7 mouse cellular contexts compared by ENCODE assay signal in the genomic region with DNA sequence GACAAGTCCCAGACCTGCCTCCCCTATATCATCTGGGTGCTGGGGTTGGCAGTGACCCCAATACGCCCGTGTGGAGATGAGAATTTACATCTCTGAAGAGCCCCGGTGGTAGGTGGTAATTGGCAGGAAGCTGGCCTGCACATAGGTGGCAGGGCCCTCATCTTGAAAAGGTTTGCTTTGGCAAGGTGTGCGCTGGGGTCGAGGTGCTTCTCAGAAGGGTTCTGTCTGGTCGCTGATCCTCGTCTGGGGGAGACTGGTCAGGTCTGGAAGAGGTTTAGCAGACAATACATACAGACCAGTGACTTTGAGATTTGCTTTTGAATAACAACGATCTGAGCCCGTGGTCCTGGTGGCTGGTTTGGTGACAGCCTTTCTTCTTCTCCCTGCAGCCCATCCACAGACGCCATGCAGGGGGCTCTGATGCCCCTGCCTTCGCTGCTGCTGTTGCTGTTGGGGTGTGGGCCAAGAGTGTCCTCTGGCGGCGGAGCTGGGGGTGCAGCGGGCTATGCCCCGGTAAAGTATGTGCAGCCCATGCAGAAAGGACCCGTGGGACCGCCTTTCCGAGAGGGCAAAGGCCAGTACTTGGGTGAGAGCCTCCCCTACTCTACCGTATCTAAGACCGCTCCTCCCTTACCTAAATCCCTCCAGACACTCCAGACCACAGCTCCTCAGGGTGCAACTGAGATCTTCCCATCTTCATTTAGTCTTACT. TPM values are rescaled to one million over a fixed set of nuclear protein-coding genes. Genes with fewer than 3 reads are reported as not detected.
A peak's percentile ranks its signal among the peaks of the same experiment; 100 is the strongest.
DNase-seq lines count a peak whose midpoint lies in the region; ATAC-seq and TF ChIP-seq lines count a peak whose summit lies in the region.

No protein-coding gene starts in this region.

- H3K9ac ChIP-seq in lung, embryonic 14.5 days, result no peak overlapping the region; the same call in 1 of the 2 replicates
- H3K9ac ChIP-seq in embryonic facial prominence, embryonic 13.5 days, result peak overlapping the region; percentile 40
- H3K9ac ChIP-seq in hindbrain, embryonic 12.5 days, result peak overlapping the region; percentile 43
- H3K9ac ChIP-seq in lung, postnatal 0 days (replicated peaks; ENCODE audit: low read depth), result no peak overlapping the region

- peak; percentile 64 for ATAC-seq in lung, embryonic 14.5 days (ENCODE audit: insufficient read depth)
- no peak; the same call in 1 of the 2 replicates for ATAC-seq in embryonic facial prominence, embryonic 13.5 days (ENCODE audit: insufficient number of reproducible peaks, insufficient read depth, low FRiP score, low TSS enrichment, low read depth)
- no peak; the same call in none of the 2 replicates for ATAC-seq in hindbrain, embryonic 12.5 days (ENCODE audit: low FRiP score)
- peak; percentile 54 for ATAC-seq in lung, postnatal 0 days

- no peaks in the 10 kb centered on the region for H3K27me3 ChIP-seq in lung, embryonic 14.5 days (ENCODE audit: insufficient read depth, low read length)
- H3K27me3 ChIP-seq in embryonic facial prominence, embryonic 13.5 days, result no peaks in the 10 kb centered on the region
- peaks cover 8% of the 10 kb centered on the region; the same call in 1 of the 2 replicates for H3K27me3 ChIP-seq in hindbrain, embryonic 12.5 days
- no peaks in the 10 kb centered on the region for H3K27me3 ChIP-seq in lung, postnatal 0 days (replicated peaks; ENCODE audit: insufficient read depth, low read length)

- TF ChIP-seq EP300 in lung, postnatal 0 days (IDR thresholded peaks at IDR 0.05), result no peak

- H3K9me3 ChIP-seq in lung, embryonic 14.5 days (ENCODE audit: low read depth, low read length), result no peaks in the 10 kb centered on the region
- peaks cover 4% of the 10 kb centered on the region; the same call in 1 of the 2 replicates for H3K9me3 ChIP-seq in embryonic facial prominence, embryonic 13.5 days
- H3K9me3 ChIP-seq in hindbrain, embryonic 12.5 days (replicated peaks), result no peaks in the 10 kb centered on the region
- no peaks in the 10 kb centered on the region for H3K9me3 ChIP-seq in lung, postnatal 0 days (ENCODE audit: low read length)

- peak; percentile 47 for TF ChIP-seq CTCF in lung, embryonic 14.5 days (IDR thresholded peaks at IDR 0.05; ENCODE audit: low read depth)
- TF ChIP-seq CTCF in lung, postnatal 0 days (IDR thresholded peaks at IDR 0.05), result peak; percentile 45; the same call in 1 of the 2 replicates

- peak; percentile 35 for DNase-seq in lung, embryonic 14.5 days
- no peak for DNase-seq in lung, postnatal 25 days (ENCODE audit: low spot score)
- no peak for DNase-seq in lung, postnatal 0 days (ENCODE audit: low spot score)
- DNase-seq in thymus, postnatal 25 days, result peak; percentile 48
- no peak for DNase-seq in right cerebral cortex, postnatal 4 days

- H3K36me3 ChIP-seq in lung, embryonic 14.5 days (ENCODE audit: insufficient read depth), result 0 out of 2 replicates have a peak, but pooled peaks cover 2% of the 10 kb centered on the region
- peaks cover 7% of the 10 kb centered on the region; the same call in 1 of the 2 replicates for H3K36me3 ChIP-seq in embryonic facial prominence, embryonic 13.5 days
- H3K36me3 ChIP-seq in hindbrain, embryonic 12.5 days, result peaks cover 2% of the 10 kb centered on the region; the same call in 1 of the 2 replicates
- H3K36me3 ChIP-seq in lung, postnatal 0 days (ENCODE audit: insufficient read depth, low read length), result no peaks in the 10 kb centered on the region

- H3K4me3 ChIP-seq in lung, embryonic 14.5 days (ENCODE audit: low read depth, low read length), result no peak overlapping the region
- H3K4me3 ChIP-seq in embryonic facial prominence, embryonic 13.5 days, result peak overlapping the region; percentile 18; the same call in 1 of the 2 replicates
- peak overlapping the region; percentile 22 for H3K4me3 ChIP-seq in hindbrain, embryonic 12.5 days
- no peak overlapping the region for H3K4me3 ChIP-seq in lung, postnatal 0 days (ENCODE audit: low read depth, low read length)

- WGBS in lung, embryonic 14.5 days, result 13% methylated on average over 20 of the region's 20 CpGs
- WGBS in embryonic facial prominence, embryonic 13.5 days, result 18% methylated on average over 20 of the region's 20 CpGs
- WGBS in hindbrain, embryonic 12.5 days, result 14% methylated on average over 20 of the region's 20 CpGs
- WGBS in lung, postnatal 0 days, result 16% methylated on average over 20 of the region's 20 CpGs

- H3K4me2 ChIP-seq in lung, embryonic 14.5 days, result peak overlapping the region; percentile 52
- H3K4me2 ChIP-seq in embryonic facial prominence, embryonic 13.5 days, result peak overlapping the region; percentile 52
- H3K4me2 ChIP-seq in hindbrain, embryonic 12.5 days (replicated peaks), result peak overlapping the region; percentile 49
- H3K4me2 ChIP-seq in lung, postnatal 0 days (replicated peaks; ENCODE audit: low read depth, low read length), result peak overlapping the region; percentile 28; the same call in 1 of the 2 replicates

- H3K4me1 ChIP-seq in lung, embryonic 14.5 days (ENCODE audit: insufficient read depth), result no peaks in the 10 kb centered on the region
- peaks cover 44% of the 10 kb centered on the region for H3K4me1 ChIP-seq in embryonic facial prominence, embryonic 13.5 days
- peaks cover 8% of the 10 kb centered on the region for H3K4me1 ChIP-seq in hindbrain, embryonic 12.5 days
- no peaks in the 10 kb centered on the region for H3K4me1 ChIP-seq in lung, postnatal 0 days (ENCODE audit: insufficient read depth, low read depth, low read length)

- H3K27ac ChIP-seq in lung, embryonic 14.5 days (ENCODE audit: low read depth), result no peak overlapping the region
- no peak overlapping the region for H3K27ac ChIP-seq in embryonic facial prominence, embryonic 13.5 days
- no peak overlapping the region for H3K27ac ChIP-seq in hindbrain, embryonic 12.5 days
- H3K27ac ChIP-seq in lung, postnatal 0 days (ENCODE audit: low read length), result no peak overlapping the region

RNA-seq across cellular contexts. Expression of a gene that starts 12.1 kb away (rescaled TPM):
- polyA plus RNA-seq in lung, embryonic 14.5 days (2014; fragmentation: Nextera tagmentation; extraction: Ambion mirVana), result 52.8 and 56.8 TPM in 2 replicates
- polyA plus RNA-seq in embryonic facial prominence, embryonic 13.5 days (2015; fragmentation: Nextera tagmentation; extraction: Ambion mirVana), result 94.3 and 97.5 TPM in 2 replicates
- polyA plus RNA-seq in hindbrain, embryonic 12.5 days (2016; fragmentation: Nextera tagmentation; extraction: Ambion mirVana), result 65.2 and 74.3 TPM in 2 replicates
- polyA plus RNA-seq in lung, postnatal 0 days (2015; fragmentation: Nextera tagmentation; extraction: Ambion mirVana), result 40.9 and 42.1 TPM in 2 replicates

RNA-seq across cellular contexts. Expression of a gene that starts 16.1 kb away (rescaled TPM):
- polyA plus RNA-seq in lung, embryonic 14.5 days (2014; fragmentation: Nextera tagmentation; extraction: Ambion mirVana), result 1.3 and 2.5 TPM in 2 replicates
- 18.5 and 22.0 TPM in 2 replicates for polyA plus RNA-seq in embryonic facial prominence, embryonic 13.5 days (2015; fragmentation: Nextera tagmentation; extraction: Ambion mirVana)
- 6.3 and 6.7 TPM in 2 replicates for polyA plus RNA-seq in hindbrain, embryonic 12.5 days (2016; fragmentation: Nextera tagmentation; extraction: Ambion mirVana)
- polyA plus RNA-seq in lung, postnatal 0 days (2015; fragmentation: Nextera tagmentation; extraction: Ambion mirVana), result 14.6 and 15.7 TPM in 2 replicates

RNA-seq across cellular contexts. Expression of a gene that starts 22.8 kb away (rescaled TPM):
- polyA plus RNA-seq in lung, embryonic 14.5 days (2014; fragmentation: Nextera tagmentation; extraction: Ambion mirVana), result 4.0 and 5.2 TPM in 2 replicates
- polyA plus RNA-seq in embryonic facial prominence, embryonic 13.5 days (2015; fragmentation: Nextera tagmentation; extraction: Ambion mirVana), result 33.9 and 43.4 TPM in 2 replicates
- polyA plus RNA-seq in hindbrain, embryonic 12.5 days (2016; fragmentation: Nextera tagmentation; extraction: Ambion mirVana), result 50.1 and 56.7 TPM in 2 replicates
- polyA plus RNA-seq in lung, postnatal 0 days (2015; fragmentation: Nextera tagmentation; extraction: Ambion mirVana), result 1.4 and 1.9 TPM in 2 replicates

RNA-seq across cellular contexts. Expression of a gene that starts 47.2 kb away (rescaled TPM):
- polyA plus RNA-seq in lung, embryonic 14.5 days (2014; fragmentation: Nextera tagmentation; extraction: Ambion mirVana), result 26.7 and 28.9 TPM in 2 replicates
- polyA plus RNA-seq in embryonic facial prominence, embryonic 13.5 days (2015; fragmentation: Nextera tagmentation; extraction: Ambion mirVana), result 122 and 126 TPM in 2 replicates
- 109 and 113 TPM in 2 replicates for polyA plus RNA-seq in hindbrain, embryonic 12.5 days (2016; fragmentation: Nextera tagmentation; extraction: Ambion mirVana)
- polyA plus RNA-seq in lung, postnatal 0 days (2015; fragmentation: Nextera tagmentation; extraction: Ambion mirVana), result 95.9 and 97.9 TPM in 2 replicates

RNA-seq across cellular contexts. Expression of a gene that starts 53.2 kb away (rescaled TPM):
- 50.7 and 61.1 TPM in 2 replicates for polyA plus RNA-seq in lung, embryonic 14.5 days (2014; fragmentation: Nextera tagmentation; extraction: Ambion mirVana)
- polyA plus RNA-seq in embryonic facial prominence, embryonic 13.5 days (2015; fragmentation: Nextera tagmentation; extraction: Ambion mirVana), result 48.8 and 57.0 TPM in 2 replicates
- 143 and 150 TPM in 2 replicates for polyA plus RNA-seq in hindbrain, embryonic 12.5 days (2016; fragmentation: Nextera tagmentation; extraction: Ambion mirVana)
- polyA plus RNA-seq in lung, postnatal 0 days (2015; fragmentation: Nextera tagmentation; extraction: Ambion mirVana), result 27.2 and 33.3 TPM in 2 replicates

Comparison
In these comparisons a context has a peak if more than half of its experiments do, and no peak if none do; other contexts are left out.
1. DNase-seq: peak in lung, embryonic 14.5 days (single experiment) and thymus, postnatal 25 days (single experiment); none in lung, postnatal 25 days (single experiment), lung, postnatal 0 days (single experiment) and right cerebral cortex, postnatal 4 days (single experiment).
2. ATAC-seq: peak in lung, embryonic 14.5 days (single experiment) and lung, postnatal 0 days (single experiment); none in embryonic facial prominence, embryonic 13.5 days (single experiment) and hindbrain, embryonic 12.5 days (single experiment).
3. H3K4me3 ChIP-seq: peak in embryonic facial prominence, embryonic 13.5 days (single experiment) and hindbrain, embryonic 12.5 days (single experiment); none in lung, embryonic 14.5 days (single experiment) and lung, postnatal 0 days (single experiment).
4. H3K9ac ChIP-seq: peak in embryonic facial prominence, embryonic 13.5 days (single experiment) and hindbrain, embryonic 12.5 days (single experiment); none in lung, embryonic 14.5 days (single experiment) and lung, postnatal 0 days (single experiment).
5. Peak in every context shown above with its lines, with median percentiles within 50 percentile points of each other: H3K4me2 ChIP-seq.